ENCODE assay signal across 8 mouse cellular contexts in the genomic region with DNA sequence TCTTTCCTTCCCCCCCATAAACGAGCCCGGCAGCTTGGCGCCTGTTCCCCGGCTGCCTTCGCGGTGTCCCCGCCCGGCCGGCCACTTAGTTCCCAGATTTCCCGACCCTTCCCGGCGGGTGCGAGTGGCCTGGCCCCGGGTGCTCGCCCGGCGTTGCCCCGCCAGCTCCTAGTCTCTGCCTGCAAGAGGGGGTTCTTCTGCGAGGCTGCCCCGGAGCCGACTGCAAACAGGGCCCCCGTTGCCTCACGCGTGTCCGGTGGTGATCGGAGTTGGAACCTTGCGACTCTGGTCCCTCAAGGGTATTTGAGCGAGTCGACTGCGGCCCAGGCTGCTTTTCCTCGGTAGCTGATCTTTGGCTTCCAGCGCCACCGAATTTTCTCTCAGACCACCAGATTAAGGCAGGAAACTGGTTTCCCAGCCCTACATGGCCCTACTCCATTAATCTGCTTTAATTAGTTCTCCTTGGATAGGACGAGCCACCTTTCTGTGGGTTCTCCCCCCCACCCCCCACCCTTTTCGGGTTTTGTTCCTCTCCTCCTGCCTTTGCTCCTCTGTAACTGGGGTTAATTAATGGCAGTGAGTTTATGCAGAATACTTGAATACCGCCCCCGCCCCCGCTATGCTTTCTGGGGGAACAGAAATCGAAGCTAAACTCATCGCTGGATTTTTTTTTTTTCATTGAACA. TPM values are rescaled to one million over a fixed set of nuclear protein-coding genes. Genes with fewer than 3 reads are reported as not detected.
A peak's percentile ranks its signal among the peaks of the same experiment; 100 is the strongest.
DNase-seq lines count a peak whose midpoint lies in the region; ATAC-seq lines count a peak whose summit lies in the region.

No protein-coding gene starts in this region.

- DNase-seq in CD4-positive, CD25-positive, alpha-beta regulatory T cell, adult 2 months (ENCODE audit: low read depth, low spot score): peak; percentile 15
- DNase-seq in Muller cell, postnatal 12 days (ENCODE audit: inconsistent ontology term): peak; percentile 60
- DNase-seq in embryo, embryonic 10 days (ENCODE audit: low spot score): peak; percentile 64
- peak; percentile 28 to 42 for DNase-seq in gastrocnemius, postnatal 4 days (ENCODE audit: low spot score in 2 of 2)
- peak; percentile 38 for DNase-seq in kidney, adult 11 months
- peak; percentile 3 for DNase-seq in liver, embryonic 13.5 days
- no peak for DNase-seq in c-Kit-positive CD71-positive TER-119-positive erythroid progenitor cells, embryonic 14.5 days (ENCODE audit: low spot score)

- 1% methylated on average over 40 of the region's 40 CpGs for WGBS in liver, embryonic 13.5 days (ENCODE audit: insufficient replicate concordance)
- under 1% methylated on average over 40 of the region's 40 CpGs for WGBS in neural tube, embryonic 12.5 days

- no peaks in the 10 kb centered on the region for H3K36me3 ChIP-seq in liver, embryonic 13.5 days
- H3K36me3 ChIP-seq in neural tube, embryonic 12.5 days: no peaks in the 10 kb centered on the region

- H3K9me3 ChIP-seq in liver, embryonic 13.5 days (replicated peaks): no peaks in the 10 kb centered on the region
- H3K9me3 ChIP-seq in neural tube, embryonic 12.5 days: no peaks in the 10 kb centered on the region

- peak overlapping the region; percentile 29; the same call in 1 of the 2 replicates for H3K27ac ChIP-seq in liver, embryonic 13.5 days
- H3K27ac ChIP-seq in neural tube, embryonic 12.5 days: peak overlapping the region; percentile 66; the same call in 1 of the 2 replicates

- peaks cover 19% of the 10 kb centered on the region for H3K27me3 ChIP-seq in liver, embryonic 13.5 days
- H3K27me3 ChIP-seq in neural tube, embryonic 12.5 days (replicated peaks): no peaks in the 10 kb centered on the region

- peak; percentile 30 for ATAC-seq in liver, embryonic 13.5 days (ENCODE audit: low read depth)
- ATAC-seq in neural tube, embryonic 12.5 days (ENCODE audit: low FRiP score, low read depth): peak; percentile 61

- H3K9ac ChIP-seq in liver, embryonic 13.5 days: peak overlapping the region; percentile 77
- peak overlapping the region; percentile 81 for H3K9ac ChIP-seq in neural tube, embryonic 12.5 days

- H3K4me2 ChIP-seq in liver, embryonic 13.5 days: peak overlapping the region; percentile 91
- peak overlapping the region; percentile 78 for H3K4me2 ChIP-seq in neural tube, embryonic 12.5 days (replicated peaks)

- H3K4me3 ChIP-seq in liver, embryonic 13.5 days (replicated peaks): peak overlapping the region; percentile 69
- H3K4me3 ChIP-seq in neural tube, embryonic 12.5 days: peak overlapping the region; percentile 84

- H3K4me1 ChIP-seq in liver, embryonic 13.5 days (replicated peaks): peaks cover 22% of the 10 kb centered on the region
- H3K4me1 ChIP-seq in neural tube, embryonic 12.5 days: peaks cover 6% of the 10 kb centered on the region; the same call in 1 of the 2 replicates

RNA-seq across cellular contexts. Expression of gene Dcbld1, which starts 0.7 kb away (rescaled TPM):
- 1 to 10 TPM; 4.6 to 5.2 TPM for total RNA-seq in gastrocnemius, postnatal 4 days (2021)
- polyA plus RNA-seq in liver, embryonic 13.5 days (2015; fragmentation: Nextera tagmentation; extraction: Ambion mirVana): 4.8 and 5.7 TPM in 2 replicates
- polyA plus RNA-seq in neural tube, embryonic 12.5 days (2016; fragmentation: Nextera tagmentation; extraction: Ambion mirVana): 35.0 and 42.0 TPM in 2 replicates

RNA-seq across cellular contexts. Expression of gene Ros1, which starts 39.1 kb away (rescaled TPM):
- under 1 TPM; 0.26 to 0.34 TPM for total RNA-seq in gastrocnemius, postnatal 4 days (2021)
- polyA plus RNA-seq in liver, embryonic 13.5 days (2015; fragmentation: Nextera tagmentation; extraction: Ambion mirVana): 0.03 and 0.05 TPM in 2 replicates
- polyA plus RNA-seq in neural tube, embryonic 12.5 days (2016; fragmentation: Nextera tagmentation; extraction: Ambion mirVana): not detected in 2 replicates
